Mouse (Mus musculus): ENCODE data around the gene Ttc38.

Ttc38 gene

GRCm38 (mm10) chr15:85891971-85892370 lies 59.9 kb downstream of the Ttc38 start:
- in situ Hi-C loops (cut with MseI, MboI): loop anchor here in 1 of 2 experiments (10.0 kb wide), 1 partner anchor 243 kb away; no protein-coding TSS in a partner anchor

GRCm38 (mm10) chr15:85892498-85893118 lies 60.5 kb downstream of the Ttc38 start:
- in situ Hi-C loops (cut with MseI, MboI): loop anchor here in 1 of 2 experiments (10.0 kb wide), 1 partner anchor 242 kb away; no protein-coding TSS in a partner anchor

DNA sequence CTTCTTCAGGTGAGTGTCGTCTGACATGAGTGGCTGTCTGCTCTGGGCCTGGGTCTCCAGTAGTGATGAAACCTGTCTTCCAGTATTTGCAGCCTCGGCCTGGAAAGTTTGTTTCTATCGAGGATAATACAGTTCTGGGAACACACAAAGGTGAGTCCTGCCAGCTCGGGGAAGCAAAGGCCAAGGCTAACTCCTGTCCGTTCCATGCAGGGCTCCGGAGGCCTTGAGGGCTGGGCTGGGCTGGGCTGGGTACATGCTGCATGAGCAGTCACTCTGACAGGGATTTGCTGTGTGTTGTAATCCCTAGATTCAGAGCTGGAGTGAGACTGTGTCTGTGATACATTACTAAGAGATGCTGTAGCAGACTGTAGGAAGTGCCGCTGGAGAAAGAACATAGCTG lies 61.8 kb downstream of the Ttc38 start:
- in situ Hi-C loops (cut with MseI, MboI): loop anchor here in 1 of 2 experiments (10.0 kb wide), 1 partner anchor 241 kb away; no protein-coding TSS in a partner anchor

DNA sequence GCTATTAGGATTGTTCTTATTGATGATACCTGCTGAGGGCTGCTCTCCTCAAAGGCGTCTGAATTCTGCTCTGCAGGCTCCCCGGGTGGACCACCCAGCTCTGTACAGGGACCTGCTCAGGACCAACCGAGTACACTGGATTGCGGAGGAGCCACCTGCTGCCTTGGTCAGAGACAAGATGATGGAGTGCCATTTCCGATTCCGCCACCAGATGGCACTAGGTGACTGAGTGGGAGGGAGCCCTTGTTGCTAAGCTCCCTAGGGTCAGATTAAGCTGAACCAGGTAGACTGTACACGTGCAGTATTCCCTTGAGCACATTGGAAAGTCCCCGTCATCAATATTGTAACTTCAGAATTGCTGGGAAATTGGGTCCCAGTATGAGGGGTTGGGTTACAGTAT lies 64.2 kb downstream of the Ttc38 start:
- in situ Hi-C loops (cut with MseI, MboI): loop anchor here in 1 of 2 experiments (10.0 kb wide), 1 partner anchor 239 kb away; no protein-coding TSS in a partner anchor

GRCm38 (mm10) chr15:85897113-85897512 lies 65.0 kb downstream of the Ttc38 start:
- in situ Hi-C loops (cut with MseI, MboI): loop anchor here in 1 of 2 experiments (10.0 kb wide), 1 partner anchor 238 kb away; no protein-coding TSS in a partner anchor

- in situ Hi-C loops (cut with MseI, MboI): loop anchor here in 1 of 2 experiments (10.0 kb wide), 1 partner anchor 235 kb away; no protein-coding TSS in a partner anchor
Observed at GRCm38 (mm10) chr15:85899396-85899795, 67.3 kb downstream of the Ttc38 start.

GRCm38 (mm10) chr15:85900318-85900717 lies 68.2 kb downstream of the Ttc38 start:
- in situ Hi-C loops (cut with MseI, MboI): loop anchor here in 1 of 2 experiments (25.0 kb wide), 1 partner anchor 237 kb away; no protein-coding TSS in a partner anchor

DNA sequence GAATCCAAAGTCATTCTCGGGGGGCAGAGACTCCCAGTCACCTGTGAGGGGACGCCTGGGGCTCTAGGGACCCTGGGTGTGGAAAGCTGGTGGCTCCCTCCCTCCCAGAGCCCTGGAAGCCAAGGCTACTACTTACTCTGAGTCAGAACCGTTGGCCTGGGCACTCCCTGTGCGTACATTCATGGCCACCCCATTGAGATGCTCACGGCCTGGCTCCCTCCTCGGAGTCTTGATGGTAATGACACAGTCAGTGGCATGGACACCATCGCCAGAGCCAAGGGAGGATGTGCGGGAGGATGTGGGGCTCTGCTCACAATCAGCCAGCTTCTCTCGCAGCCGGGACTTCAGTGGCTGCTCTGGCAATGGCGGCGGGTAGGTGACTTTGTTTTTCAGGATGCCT lies 68.7 kb downstream of the Ttc38 start:
- in situ Hi-C loops (cut with MseI, MboI): loop anchor here in 1 of 2 experiments (25.0 kb wide), 1 partner anchor 236 kb away; no protein-coding TSS in a partner anchor

DNA sequence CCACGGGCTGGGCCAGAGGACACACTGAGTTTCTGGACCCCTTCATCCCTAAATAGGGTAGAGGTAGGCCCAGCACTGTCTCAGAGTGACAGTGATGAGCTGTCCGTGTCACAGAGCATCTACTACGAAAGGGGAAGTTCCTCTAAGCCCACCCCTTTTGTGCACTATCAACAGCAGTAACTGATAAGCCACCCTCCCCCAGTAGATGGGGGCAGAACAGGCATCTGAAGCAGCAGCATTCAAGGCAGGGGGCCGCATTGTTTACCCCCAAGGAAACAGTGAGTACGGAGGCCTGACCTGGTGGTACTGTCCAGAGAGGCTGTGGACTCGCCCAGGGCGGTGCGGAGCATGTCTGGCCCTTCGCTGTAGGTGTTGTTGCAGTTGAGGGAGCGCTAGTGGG lies 70.4 kb downstream of the Ttc38 start:
- in situ Hi-C loops (cut with MseI, MboI): loop anchor here in 1 of 2 experiments (25.0 kb wide), 1 partner anchor 235 kb away; no protein-coding TSS in a partner anchor

DNA sequence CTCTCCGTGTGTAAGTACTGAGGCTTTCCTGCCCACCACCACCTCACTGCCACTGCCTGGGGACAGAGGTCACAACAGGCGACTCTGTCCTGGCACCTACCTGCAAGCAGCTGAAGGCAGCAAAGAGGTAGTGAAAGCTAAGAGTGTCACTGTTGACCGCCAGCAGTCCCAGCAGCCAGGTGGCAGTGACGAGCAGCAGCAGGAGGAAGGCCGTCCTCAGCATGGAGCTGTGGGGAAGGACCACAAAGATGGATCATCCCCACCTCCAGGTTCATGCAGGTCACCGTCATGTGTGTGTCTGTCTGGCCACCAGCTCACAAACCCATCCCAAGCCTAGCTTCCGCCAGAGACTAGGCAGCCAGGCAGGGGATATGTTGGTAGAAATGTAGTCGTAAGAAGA lies 71.7 kb downstream of the Ttc38 start:
- in situ Hi-C loops (cut with MseI, MboI): loop anchor here in 1 of 2 experiments (25.0 kb wide), 1 partner anchor 233 kb away; no protein-coding TSS in a partner anchor

All from mouse trophoblast stem cell (cell line).